Mouse (Mus musculus) WW6 (cell line): ENCODE data around the gene Tulp1.
"Not testable (repeated sequence)": the region's sequence is repeated elsewhere in the genome, so short reads cannot be mapped to it uniquely, and the experiment has no call there.

Experiments used
- DNase-seq: peaks from one replicate; pipeline ENCODE4 v3.0.0-alpha.2; 2013; ENCODE audit warnings: low read depth, low spot score

The Tulp1 gene

DNA sequence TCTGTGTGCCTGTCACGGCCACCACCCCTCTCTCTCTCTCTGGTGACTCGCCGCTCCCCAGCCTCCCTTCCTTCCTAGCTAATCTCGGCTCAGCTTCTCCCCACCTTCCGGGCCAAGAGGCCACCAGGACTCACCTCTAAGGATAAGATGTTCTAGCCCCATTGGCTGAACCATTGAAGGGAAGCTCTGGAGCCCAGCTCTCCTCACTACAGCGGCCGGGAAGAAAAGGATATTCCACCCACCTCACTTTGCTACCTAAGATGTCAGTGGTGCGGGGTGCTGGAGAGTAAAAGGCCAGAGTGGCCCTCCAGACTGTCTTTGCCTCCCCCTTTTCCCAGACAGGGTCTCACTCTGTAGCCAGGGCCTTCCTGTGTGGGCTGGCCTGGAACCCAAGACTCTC is at the start of gene Tulp1:
Gene Tulp1, minus strand, starts transcription at position 101 of the 400 bp plus-strand sequence.
- no peak for DNase-seq

- no peak for DNase-seq
These were observed 46.4 kb upstream of the Tulp1 start for GRCm38 (mm10) chr17:28411381-28411960.

GRCm38 (mm10) chr17:28410731-28411130 is 45.7 kb upstream of the Tulp1 start:
- DNase-seq: no peak

DNA sequence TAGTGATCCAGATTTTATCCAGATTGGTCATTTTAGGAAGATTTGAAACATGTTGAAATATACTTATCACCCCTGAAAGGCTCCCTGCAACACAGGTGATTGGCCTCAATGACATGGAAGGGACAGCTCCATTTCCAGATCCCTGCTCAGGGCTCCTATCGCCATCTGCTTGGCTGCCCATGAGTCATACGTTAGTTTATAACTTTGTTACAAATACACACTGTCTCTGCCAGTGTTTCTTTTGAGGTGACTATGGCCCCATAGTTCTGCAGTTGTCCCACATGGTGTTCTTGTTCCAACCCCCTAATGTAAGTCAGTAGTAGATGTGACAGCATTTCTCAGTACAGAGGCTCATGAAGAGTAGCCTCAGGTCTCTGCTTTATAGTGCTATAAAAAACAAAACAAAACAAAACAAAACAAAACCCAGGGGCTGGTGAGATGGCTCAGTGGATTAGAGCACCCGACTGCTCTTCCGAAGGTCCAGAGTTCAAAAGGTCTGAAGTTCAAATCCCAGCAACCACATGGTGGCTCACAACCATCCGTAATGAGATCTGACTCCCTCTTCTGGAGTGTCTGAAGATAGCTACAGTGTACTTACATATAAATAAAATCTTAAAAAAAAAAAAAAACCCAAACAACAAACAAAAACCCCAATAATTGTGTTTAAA is 43.4 kb upstream of the Tulp1 start:
- DNase-seq: no peak

GRCm38 (mm10) chr17:28407418-28408250 is 42.6 kb upstream of the Tulp1 start:
- DNase-seq: no peak

GRCm38 (mm10) chr17:28406471-28406870 is 41.4 kb upstream of the Tulp1 start:
- DNase-seq: no peak

DNA sequence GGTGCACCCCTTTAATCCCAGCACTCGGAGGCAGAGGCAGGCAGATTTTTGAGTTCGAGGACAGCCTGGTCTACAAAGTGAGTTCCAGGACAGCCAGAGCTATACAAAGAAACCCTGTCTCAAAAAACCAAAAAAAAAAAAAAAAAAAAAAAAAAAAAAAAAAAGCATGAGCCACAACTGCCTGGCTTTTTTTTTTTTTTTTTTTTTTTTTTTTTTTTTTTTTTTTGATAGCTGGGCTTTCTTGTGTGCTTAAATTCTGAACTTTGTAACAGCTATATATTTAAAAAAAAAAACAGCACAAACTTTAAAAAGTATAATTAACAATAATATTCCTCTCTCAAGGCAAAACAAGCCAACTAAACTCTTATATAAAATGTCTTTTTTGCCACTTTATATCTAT is 39.7 kb upstream of the Tulp1 start:
- DNase-seq: not testable (repeated sequence)

- DNase-seq: no peak
These were observed 39.3 kb upstream of the Tulp1 start for GRCm38 (mm10) chr17:28404301-28404700.

- DNase-seq: no peak
These were observed 30.0 kb upstream of the Tulp1 start for GRCm38 (mm10) chr17:28394994-28395393.

GRCm38 (mm10) chr17:28394051-28394765 is 29.2 kb upstream of the Tulp1 start:
- DNase-seq: no peak

DNA sequence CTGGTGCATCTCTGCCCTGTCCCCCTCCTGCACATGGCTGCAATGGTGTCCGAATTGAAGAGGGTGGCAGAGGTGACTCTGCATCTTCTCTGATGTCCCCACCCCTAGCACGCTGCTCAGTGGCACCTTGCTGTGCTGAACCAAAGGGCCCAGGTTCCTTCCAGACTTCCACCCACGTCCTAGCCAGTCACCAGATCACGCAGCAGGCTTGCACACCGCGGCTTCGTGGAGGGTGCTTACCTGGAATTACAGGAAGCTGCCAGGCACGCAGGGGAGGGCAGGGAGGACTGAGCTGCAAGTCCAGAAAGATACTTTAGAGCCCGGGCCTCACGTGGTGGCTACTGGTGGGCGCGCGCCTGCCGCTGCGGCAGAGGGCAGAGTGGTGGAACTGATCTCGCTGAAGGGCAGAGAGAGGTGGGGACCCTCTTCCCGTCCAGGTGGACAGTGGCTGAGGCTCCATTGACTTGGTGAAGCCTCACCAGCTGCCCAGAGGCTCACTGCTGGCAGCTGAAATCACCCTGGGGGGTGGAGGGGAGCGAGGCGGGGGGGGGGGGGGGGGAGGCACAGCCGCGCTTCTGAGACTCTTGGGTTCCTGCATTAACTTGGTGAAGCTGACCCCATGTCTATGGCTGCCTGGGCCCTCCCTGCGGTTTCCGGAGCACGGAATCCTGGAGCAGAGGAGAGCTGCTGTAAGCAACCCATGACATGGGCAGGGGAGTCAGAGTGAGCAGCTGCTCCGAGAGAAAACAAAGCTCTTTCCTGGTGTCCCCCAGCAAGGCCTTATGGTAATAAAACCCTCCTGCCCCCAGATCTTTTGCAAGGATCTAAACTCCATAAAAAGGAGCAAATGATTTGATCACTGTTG is 26.8 kb upstream of the Tulp1 start:
- DNase-seq: no peak

DNA sequence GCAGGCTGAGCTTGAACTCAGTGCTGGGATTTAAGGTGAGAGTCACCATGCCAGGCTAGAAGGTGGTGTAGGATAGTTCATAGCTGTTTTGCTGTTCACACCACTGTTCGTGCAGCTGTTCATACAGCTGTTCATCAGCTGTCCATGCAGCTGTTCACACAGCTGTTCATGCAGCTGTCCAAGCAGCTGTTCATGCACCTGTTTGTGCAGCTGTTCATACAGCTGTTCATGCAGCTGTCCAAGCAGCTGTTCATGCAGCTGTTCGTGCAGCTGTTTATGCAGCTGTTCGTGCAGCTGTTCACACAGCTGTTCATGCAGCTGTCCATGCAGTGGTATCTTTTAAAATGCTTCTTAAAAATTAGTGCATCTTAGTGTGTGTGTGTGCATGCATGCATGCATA is 23.5 kb upstream of the Tulp1 start:
- no peak for DNase-seq

GRCm38 (mm10) chr17:28386150-28386905 is 21.3 kb upstream of the Tulp1 start:
- DNase-seq: peak; percentile 85

GRCm38 (mm10) chr17:28384298-28384697 is 19.3 kb upstream of the Tulp1 start:
- DNase-seq: no peak

DNA sequence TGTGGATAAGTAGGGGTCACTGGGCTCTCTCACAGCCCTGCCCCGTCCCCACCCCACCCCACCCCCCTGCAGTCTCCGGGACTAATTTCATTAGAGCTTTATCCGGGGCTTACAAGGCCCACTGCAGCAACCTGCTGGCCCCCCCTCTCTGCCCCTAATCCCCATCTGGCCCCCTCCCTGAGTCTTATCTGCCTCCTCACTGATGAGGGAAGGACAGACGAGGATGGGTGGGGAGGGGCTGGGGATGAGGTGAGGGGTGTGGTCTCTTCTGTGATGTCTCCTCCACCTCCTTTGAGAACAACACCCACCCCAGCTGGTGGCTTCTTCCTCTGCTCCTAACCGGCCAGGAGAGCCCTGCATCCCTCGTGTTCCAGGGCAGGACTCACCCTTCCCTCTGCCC is 15.2 kb upstream of the Tulp1 start:
- no peak for DNase-seq

DNA sequence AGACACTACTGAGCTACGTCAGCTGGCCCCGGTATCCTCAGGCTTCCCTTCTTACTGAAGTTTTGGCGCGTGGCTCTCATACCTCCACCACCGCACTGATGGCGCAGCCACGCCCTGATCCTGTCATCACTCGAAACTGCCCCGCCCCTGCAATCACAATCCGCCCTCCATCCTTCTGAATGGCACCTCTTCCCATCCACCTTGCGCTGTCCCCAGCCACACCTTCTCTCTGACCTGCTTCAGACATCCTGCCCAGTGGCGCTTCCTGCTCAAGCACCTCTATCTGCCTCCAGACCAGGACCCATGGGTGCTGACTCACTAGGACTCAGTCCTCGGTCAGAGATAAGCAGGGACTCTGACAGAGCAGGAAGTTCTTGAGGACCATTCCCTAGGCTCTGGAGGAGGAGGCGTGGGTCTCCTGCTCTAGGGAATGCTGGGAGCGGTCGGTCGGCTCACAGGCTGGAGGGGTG is 10.6 kb upstream of the Tulp1 start:
- DNase-seq: no peak

- no peak for DNase-seq
These were observed 9.5 kb upstream of the Tulp1 start for GRCm38 (mm10) chr17:28374494-28374893.

DNA sequence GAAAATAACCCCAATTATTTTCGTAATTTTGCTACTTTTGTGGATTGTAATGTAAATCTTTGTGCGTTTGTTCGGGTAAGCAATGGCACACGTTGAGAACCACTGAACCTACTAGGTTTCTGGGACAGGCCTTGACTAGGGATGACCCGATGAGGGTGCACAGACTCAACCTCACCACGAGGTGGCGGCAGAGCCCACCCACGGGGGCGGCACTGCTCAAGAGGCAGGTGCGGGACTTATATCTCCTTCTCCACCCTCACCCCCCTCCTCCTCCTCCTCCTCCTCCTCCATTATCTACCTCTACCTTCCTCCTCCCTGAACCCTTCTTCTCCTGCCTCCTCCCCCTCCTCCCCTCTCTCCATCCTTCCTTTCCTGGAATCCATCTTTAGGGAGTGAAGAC is 8.8 kb upstream of the Tulp1 start:
- no peak for DNase-seq

DNA sequence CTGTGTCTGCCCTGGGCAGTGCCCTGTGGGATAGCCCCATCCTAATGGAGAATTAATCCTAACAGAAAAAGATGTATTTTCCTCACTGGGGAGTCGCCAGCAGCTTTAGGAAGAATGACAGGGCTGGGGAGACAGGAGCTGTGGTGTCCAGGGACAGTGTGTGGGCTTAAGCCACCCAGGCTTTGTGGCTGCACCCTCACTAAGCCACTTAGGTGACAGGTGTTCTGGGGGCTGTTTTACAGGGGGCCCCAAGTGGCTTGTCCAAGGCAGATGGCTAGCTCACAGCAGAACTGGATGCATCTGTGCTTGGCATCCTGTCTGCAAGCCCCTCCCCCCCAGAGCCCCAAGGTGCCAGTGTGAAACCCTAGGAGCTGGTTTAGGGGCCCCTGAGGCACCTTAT is 6.9 kb upstream of the Tulp1 start:
- DNase-seq: no peak

- no peak for DNase-seq
These were observed 6.3 kb upstream of the Tulp1 start for GRCm38 (mm10) chr17:28371286-28371685.
